Mouse (Mus musculus): ENCODE data around the gene Camsap1. TPM values are rescaled to one million over a fixed set of nuclear protein-coding genes. Genes with fewer than 3 reads are reported as not detected.

The Camsap1 gene
- total RNA-seq, 2 experiments from 2014 or later = 43.7 to 55.7 TPM

DNA sequence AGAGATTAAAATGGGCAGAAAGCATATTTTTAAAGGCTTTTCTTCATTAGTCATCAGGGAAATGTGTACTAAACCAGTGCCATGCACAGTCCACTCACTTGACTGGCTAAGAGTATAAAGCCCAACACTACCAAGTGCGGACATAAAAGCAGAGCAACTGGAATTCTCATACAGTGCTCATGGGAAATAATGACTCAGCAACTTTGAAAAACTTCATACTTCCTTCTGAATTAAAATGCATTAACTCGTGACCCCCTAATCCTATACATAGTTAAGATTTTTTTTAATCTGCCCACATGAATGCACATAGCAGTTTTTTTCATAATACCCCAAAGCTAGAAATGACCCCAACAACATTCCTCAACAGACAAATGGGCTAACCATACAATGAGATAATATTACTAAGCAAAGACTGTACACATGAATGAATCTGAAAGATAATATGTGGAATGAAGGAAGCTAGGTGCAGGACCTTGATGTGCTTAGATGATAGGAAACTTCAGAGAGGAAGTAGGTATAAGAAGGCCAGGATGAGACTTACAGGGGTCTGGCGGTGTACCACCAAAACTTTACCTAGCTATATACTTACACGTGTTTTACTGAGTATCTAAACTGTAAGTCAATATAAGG is 7.8 kb downstream of the Camsap1 start:
- TF ChIP-seq CTCF (IDR thresholded peaks at IDR 0.05) = no peak
- intact Hi-C loops (cut with DNase I) = no loop called here
- H3K4me3 ChIP-seq = no peak overlapping the region
- no peak overlapping the region for H3K27ac ChIP-seq
- no peak for DNase-seq

DNA sequence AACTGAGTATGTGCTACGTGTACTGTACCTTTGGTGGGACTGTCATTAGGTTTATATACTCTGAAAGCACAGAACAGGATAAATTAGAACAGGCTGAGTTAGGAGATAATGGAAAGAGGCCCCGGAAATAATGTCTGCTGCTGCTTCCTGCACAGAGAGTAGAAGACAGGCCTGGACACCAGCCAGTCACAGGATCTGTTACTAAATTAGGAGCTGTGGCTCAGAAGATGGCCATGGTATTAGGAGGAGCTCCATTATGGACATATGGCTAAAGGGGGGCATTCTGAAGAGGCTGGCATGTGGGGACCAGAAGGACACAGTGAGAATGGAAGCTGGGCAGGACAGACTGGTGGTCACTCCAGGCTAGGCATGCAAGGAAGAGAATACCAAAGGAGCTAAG is 12.7 kb downstream of the Camsap1 start:
- peak; percentile 83 for DNase-seq
- peak overlapping the region; percentile 66 for H3K27ac ChIP-seq
- TF ChIP-seq CTCF (IDR thresholded peaks at IDR 0.05) = no peak
- intact Hi-C loops (cut with DNase I) = no loop called here
- no peak overlapping the region for H3K4me3 ChIP-seq

- intact Hi-C loops (cut with DNase I) = no loop called here
- DNase-seq = peak; percentile 32
- Histone ChIP-seq H3K4me3 (no peak overlapping the region), H3K27ac (peak overlapping the region; percentile 66)
- no peak for TF ChIP-seq CTCF (IDR thresholded peaks at IDR 0.05)
Measured at GRCm38 (mm10) chr2:25969319-25969718, 13.8 kb downstream of the Camsap1 start.

DNA sequence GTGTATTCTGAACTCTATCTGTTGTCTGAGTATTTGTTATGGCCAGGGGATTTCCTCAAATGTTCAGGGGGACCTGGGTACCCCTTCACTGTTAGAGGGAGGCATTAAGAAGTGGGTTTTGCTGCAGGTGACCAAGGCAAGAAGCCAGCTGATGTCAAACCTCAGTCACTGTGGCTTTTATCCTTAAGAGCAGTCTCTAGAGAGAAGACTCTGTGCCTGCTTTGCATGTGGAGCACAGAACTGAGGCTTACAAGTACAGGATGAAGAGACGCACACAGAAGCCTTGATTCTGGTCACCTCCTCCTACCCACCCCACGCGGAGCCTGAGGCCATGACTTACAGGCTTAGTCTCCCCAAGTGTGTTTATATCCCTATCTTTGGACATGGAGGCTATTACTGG is 33.8 kb downstream of the Camsap1 start:
- H3K27ac ChIP-seq = no peak overlapping the region
- intact Hi-C loops (cut with DNase I) = no loop called here
- DNase-seq = no peak
- no peak overlapping the region for H3K4me3 ChIP-seq
- no peak for TF ChIP-seq CTCF (IDR thresholded peaks at IDR 0.05)

GRCm38 (mm10) chr2:25947950-25948349 is 35.1 kb downstream of the Camsap1 start:
- TF ChIP-seq CTCF (IDR thresholded peaks at IDR 0.05) = peak; percentile 24; the same call in 1 of the 2 replicates
- no peak for DNase-seq
- no peak overlapping the region for H3K27ac ChIP-seq
- intact Hi-C loops (cut with DNase I) = no loop called here
- no peak overlapping the region for H3K4me3 ChIP-seq

DNA sequence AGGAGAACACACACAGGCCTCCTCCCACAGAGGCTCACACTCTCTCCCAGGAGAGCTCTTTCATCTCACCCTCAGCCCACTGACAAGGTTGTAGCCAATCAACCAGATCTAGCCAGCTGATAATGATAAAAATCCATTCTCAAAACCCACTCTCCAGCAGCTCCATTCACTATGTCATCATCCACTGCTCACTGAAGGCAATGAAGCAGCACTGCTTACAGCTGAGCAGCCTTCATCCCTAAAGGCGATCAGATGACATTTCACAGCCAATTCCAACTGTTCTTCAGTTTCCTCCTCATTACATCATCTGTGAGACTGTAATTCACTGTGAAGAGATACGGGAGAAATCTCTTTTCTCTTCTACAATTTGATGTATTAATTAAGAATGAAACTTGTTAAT is 39.3 kb downstream of the Camsap1 start:
- H3K4me3 ChIP-seq = no peak overlapping the region
- DNase-seq = no peak
- intact Hi-C loops (cut with DNase I) = no loop called here
- H3K27ac ChIP-seq = no peak overlapping the region
- TF ChIP-seq CTCF (IDR thresholded peaks at IDR 0.05) = no peak

GRCm38 (mm10) chr2:25940503-25940902 is 42.6 kb downstream of the Camsap1 start:
- TF ChIP-seq CTCF (IDR thresholded peaks at IDR 0.05) = no peak
- Histone ChIP-seq H3K4me3 (no peak overlapping the region), H3K27ac (no peak overlapping the region)
- no peak for DNase-seq
- intact Hi-C loops (cut with DNase I) = no loop called here

DNA sequence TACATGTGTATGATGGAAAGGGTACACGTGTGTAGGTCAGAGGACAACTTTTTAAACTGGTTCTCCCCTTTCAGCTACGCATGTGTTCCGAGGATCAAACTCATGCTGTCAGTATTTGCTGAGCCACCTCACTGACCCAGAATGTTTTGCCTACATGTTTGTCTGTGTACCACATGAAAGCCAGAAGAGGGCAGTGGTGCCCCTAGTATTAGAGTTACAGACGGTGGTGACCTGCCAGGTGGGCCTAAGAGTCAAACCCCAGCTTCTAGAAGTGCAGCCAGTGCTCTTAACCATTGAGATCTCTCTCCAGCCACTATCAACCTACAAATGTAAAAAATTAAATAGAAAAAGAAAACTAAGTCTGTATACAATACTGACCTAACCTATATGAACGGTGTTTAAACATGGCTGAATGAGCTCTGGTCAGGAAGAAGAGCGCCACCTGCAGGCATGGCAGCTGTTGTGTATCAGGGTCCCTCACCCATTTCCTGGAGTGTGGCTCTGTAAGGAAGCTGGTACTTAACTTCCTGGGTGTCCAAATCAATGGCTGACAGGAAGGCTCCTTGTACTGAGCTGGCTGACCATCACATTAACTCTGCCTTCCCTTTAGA is 51.7 kb downstream of the Camsap1 start:
- intact Hi-C loops (cut with DNase I) = loop anchor here (10.0 kb wide), 1 partner anchor 213 kb away; no protein-coding TSS in a partner anchor
- H3K27ac ChIP-seq = no peak overlapping the region
- no peak overlapping the region for H3K4me3 ChIP-seq
- peak; percentile 47 for TF ChIP-seq CTCF (IDR thresholded peaks at IDR 0.05)
- no peak for DNase-seq

- DNase-seq = no peak
Measured at GRCm38 (mm10) chr2:25927821-25928220, 55.3 kb downstream of the Camsap1 start.

DNA sequence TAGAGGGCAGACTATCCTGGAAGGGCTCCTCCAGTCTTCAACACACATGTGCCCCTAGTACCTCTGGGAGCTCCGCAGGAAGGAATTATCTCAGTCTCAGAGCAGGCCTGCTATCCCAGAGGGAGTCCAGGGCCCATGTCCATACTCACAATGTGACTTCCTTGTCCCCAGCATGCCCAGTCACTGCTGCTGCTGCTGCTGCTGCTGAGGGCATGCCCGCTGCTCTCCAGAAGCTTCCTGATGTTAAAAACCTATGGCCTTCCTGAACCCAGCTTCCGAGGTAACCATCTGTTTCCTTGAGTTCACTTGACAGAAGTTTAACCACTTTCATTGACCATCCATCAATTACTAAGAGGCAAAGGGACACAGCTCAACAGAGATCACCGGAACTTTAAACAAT is 58.1 kb downstream of the Camsap1 start:
- DNase-seq = no peak
- intact Hi-C loops (cut with DNase I) = no loop called here
- TF ChIP-seq CTCF (IDR thresholded peaks at IDR 0.05) = no peak
- H3K4me3 ChIP-seq = no peak overlapping the region
- no peak overlapping the region for H3K27ac ChIP-seq

More at GRCm38 (mm10) chr2:25927821-25928220, 55.3 kb downstream of the Camsap1 start:
- intact Hi-C loops (cut with DNase I) = no loop called here
- TF ChIP-seq CTCF (IDR thresholded peaks at IDR 0.05) = no peak
- Histone ChIP-seq H3K27ac (no peak overlapping the region), H3K4me3 (no peak overlapping the region)

DNA sequence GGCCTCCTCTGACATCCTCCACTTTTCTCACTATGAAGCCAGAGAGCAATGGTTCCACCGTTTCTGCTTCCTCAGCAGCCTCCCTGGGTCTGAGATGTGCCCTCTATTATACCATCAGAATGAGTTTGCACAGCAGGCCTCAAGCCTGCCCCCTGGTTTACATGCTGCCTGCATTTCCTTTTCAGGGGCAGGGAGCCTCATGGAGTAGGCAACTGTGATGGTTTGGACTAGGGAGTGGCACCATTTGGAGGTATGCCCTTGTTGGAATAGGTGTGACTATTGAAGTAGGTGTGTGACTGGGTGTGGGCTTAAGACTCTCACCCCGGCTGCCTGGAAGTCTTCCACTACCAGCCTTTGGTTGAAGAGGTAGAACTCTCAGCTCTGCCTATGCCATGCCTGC is 59.3 kb downstream of the Camsap1 start:
- Histone ChIP-seq H3K4me3 (no peak overlapping the region), H3K27ac (no peak overlapping the region)
- TF ChIP-seq CTCF (IDR thresholded peaks at IDR 0.05) = no peak
- intact Hi-C loops (cut with DNase I) = no loop called here
- peak; percentile 5 for DNase-seq

- intact Hi-C loops (cut with DNase I) = no loop called here
- no peak for DNase-seq
- no peak for TF ChIP-seq CTCF (IDR thresholded peaks at IDR 0.05)
- no peak overlapping the region for H3K27ac ChIP-seq
- no peak overlapping the region for H3K4me3 ChIP-seq
Measured at GRCm38 (mm10) chr2:25919972-25920371, 63.1 kb downstream of the Camsap1 start.

- intact Hi-C loops (cut with DNase I) = no loop called here
- TF ChIP-seq CTCF (IDR thresholded peaks at IDR 0.05) = no peak
- H3K27ac ChIP-seq = no peak overlapping the region
- DNase-seq = no peak
- H3K4me3 ChIP-seq = no peak overlapping the region
Measured at GRCm38 (mm10) chr2:25918408-25918807, 64.7 kb downstream of the Camsap1 start.

DNA sequence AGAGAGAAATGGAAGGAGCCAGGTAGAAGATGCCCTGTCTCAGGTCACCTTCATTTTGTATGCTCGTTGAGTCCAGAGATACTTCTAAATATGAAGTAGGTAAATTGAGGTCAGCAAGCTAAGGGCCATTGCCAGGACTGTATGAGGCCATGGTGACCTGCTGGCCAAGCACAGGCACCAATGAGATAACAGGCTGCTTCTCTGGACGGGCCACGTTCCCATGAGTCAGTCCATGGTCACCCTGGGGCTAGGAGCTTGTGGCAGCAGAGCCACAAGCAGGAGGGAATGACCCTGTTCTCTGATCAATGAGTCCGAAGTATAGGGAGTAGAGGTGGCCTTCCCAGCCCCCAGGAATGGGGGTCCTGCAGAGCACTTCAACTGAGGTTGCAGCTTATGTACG is 68.3 kb downstream of the Camsap1 start:
- intact Hi-C loops (cut with DNase I) = no loop called here
- no peak overlapping the region for H3K27ac ChIP-seq
- no peak for TF ChIP-seq CTCF (IDR thresholded peaks at IDR 0.05)
- H3K4me3 ChIP-seq = no peak overlapping the region
- no peak for DNase-seq

Data from gastrocnemius, adult 2 months (tissue).